Mouse (Mus musculus) heart, embryonic 11.5 days (tissue): ENCODE data around the gene Zscan26. TPM values are rescaled to one million over a fixed set of nuclear protein-coding genes. Genes with fewer than 3 reads are reported as not detected.
A peak's percentile ranks its signal among the peaks of the same experiment; 100 is the strongest.

Experiments used
- ATAC-seq: fragments of 200-750 bp; cut with Nextera tagmentation; replicated peaks from 2 replicates; pipeline ENCODE4 v1.8.0; 2017; ENCODE audit warnings: moderate library complexity; ENCODE audit not compliant: insufficient number of reproducible peaks, low FRiP score, low TSS enrichment
- H3K27ac ChIP-seq: fragments of 300-500 bp; sonication (generic); 2 replicates; pipeline ENCODE4 v1.5.1; 2014; ENCODE audit warnings: mild to moderate bottlenecking, low read depth, low read length
- H3K27me3 ChIP-seq: fragments of 300-500 bp; sonication (generic); 2 replicates; pipeline ENCODE4 v1.6.1; 2014; ENCODE audit warnings: mild to moderate bottlenecking, low read length, mixed read lengths; ENCODE audit not compliant: control insufficient read depth, insufficient read depth
- H3K36me3 ChIP-seq: fragments of 300-500 bp; sonication (generic); 2 replicates; pipeline ENCODE4 v1.6.1; 2014; ENCODE audit warnings: mild to moderate bottlenecking, low read length, moderate library complexity, mixed read lengths; ENCODE audit not compliant: control insufficient read depth, insufficient read depth
- H3K4me1 ChIP-seq: fragments of 300-500 bp; sonication (generic); 2 replicates; pipeline ENCODE4 v1.6.1; 2014; ENCODE audit warnings: low read length; ENCODE audit not compliant: control insufficient read depth, insufficient read depth
- H3K4me2 ChIP-seq: fragments of 300-500 bp; sonication (generic); 2 replicates; pipeline ENCODE4 v1.6.1; 2014; ENCODE audit warnings: mild to moderate bottlenecking, moderate library complexity
- H3K4me3 ChIP-seq: fragments of 300-500 bp; sonication (generic); 2 replicates; pipeline ENCODE4 v1.5.1; 2014; ENCODE audit warnings: low read depth, low read length
- H3K9ac ChIP-seq: fragments of 300-500 bp; sonication (generic); 2 replicates; pipeline ENCODE4 v1.6.1; 2014; ENCODE audit warnings: mild to moderate bottlenecking, low read depth, low read length, moderate library complexity
- H3K9me3 ChIP-seq: fragments of 300-500 bp; sonication (generic); replicated peaks from 2 replicates; pipeline ENCODE4 v1.6.1; 2016; ENCODE audit warnings: low read length; ENCODE audit not compliant: control insufficient read depth
- WGBS: fragments of 180-500 bp; shearing (Covaris S2); extraction: QIAGEN DNeasy Blood & Tissue Kit; methylation state at CpG from one replicate; pipeline ENCODE4 v1.1.7; 2014; ENCODE audit not compliant: insufficient replicate concordance; 5-methylcytosine and 5-hydroxymethylcytosine counted together
- polyA plus RNA-seq: library from polyadenylated mRNA; unstranded; fragments of >200 nt; fragmentation: Nextera tagmentation; extraction: Ambion mirVana; gene quantifications from 2 replicates; pipeline ENCODE4 v1.2.1, GENCODE M21; 2014

Gene Zscan26
- polyA plus RNA-seq, 1 experiment from 2014 or later = 26.7 TPM

DNA sequence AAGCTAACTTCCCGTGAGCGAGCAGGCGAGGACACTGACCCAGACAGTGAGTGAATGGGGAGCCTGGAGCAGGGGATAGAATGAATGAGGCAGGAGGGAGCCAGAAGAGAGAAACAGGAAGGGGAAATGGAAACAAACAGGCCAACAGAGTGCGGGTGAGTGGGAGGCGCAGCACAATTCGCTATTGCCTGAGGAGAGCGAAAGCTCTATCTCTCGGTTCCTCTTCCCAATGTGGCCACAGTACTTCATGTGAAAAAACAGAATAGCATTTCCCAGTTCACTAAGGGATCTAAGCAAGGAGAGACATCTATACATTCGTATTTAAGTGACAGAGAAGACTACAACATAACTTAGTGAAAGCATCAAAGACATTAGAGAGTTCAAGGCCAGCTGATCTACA is 6.7 kb downstream of the Zscan26 start:
- Histone ChIP-seq H3K4me3 (no peak overlapping the region), H3K9ac (no peak overlapping the region; the same call in 1 of the 2 replicates), H3K4me1 (no peaks in the 10 kb centered on the region), H3K9me3 (no peaks in the 10 kb centered on the region), H3K36me3 (peaks cover 29% of the 10 kb centered on the region), H3K27ac (no peak overlapping the region), H3K4me2 (no peak overlapping the region), H3K27me3 (no peaks in the 10 kb centered on the region)
- WGBS = 86% methylated on average over 9 of the region's 9 CpGs
- ATAC-seq = no peak

DNA sequence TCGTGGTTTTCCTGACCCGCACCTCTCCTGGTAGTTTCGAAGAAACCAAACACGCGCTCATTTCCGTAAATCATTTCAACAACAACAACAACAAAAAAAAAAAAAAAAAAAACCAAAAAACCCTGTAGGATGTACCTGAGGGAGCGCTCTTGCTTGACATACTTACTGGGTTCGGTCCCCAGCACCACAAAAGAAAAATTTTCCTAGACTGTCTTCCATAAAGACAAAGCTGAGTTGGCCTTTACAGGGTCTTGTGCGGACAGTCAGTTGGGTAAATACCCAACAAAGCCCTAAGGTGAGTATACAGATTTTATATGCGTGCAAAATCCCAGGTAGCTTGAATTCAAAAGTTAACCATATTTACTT is 12.3 kb downstream of the Zscan26 start:
- Histone ChIP-seq H3K9ac (peak overlapping the region; percentile 79), H3K4me2 (peak overlapping the region; percentile 89), H3K4me1 (peaks cover 5% of the 10 kb centered on the region), H3K4me3 (peak overlapping the region; percentile 66), H3K27ac (peak overlapping the region; percentile 77; the same call in 1 of the 2 replicates), H3K27me3 (no peaks in the 10 kb centered on the region), H3K36me3 (peaks cover 16% of the 10 kb centered on the region), H3K9me3 (no peaks in the 10 kb centered on the region)
- 17% methylated on average over 10 of the region's 10 CpGs for WGBS
- ATAC-seq = peak; percentile 20; the same call in 1 of the 2 replicates

DNA sequence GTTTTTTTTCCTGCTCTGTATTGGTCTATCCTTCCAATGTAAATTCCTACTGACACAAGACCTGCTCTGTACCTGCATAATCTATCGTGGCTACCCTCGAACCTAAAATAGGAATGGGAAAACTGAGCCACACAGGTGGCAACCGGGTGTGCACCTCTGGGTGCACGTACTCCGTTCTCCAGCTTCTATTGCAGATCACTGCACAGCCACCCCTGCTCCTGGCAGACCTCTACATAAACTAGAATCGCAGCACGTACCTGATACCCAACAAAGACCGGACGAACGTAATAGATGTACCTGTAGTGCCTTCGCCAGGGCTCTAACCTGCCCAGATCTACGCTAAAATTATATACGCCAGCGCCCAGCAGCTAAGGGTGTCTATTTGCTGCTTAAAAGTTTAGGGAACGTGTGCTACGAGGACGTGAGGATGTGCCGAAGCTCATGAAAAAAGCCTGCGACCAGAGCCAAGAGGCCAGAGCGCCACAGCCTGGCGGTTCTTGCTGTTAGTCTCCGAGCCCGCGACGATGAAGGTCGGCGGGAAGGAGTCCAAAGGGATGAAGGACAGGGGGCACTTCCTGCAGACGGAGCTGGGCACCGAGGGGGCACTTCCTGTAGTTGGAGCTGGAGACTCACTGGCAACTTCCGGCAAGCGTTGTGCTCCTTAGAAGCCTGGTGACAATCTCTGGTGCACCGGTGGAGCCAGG is 12.9 kb downstream of the Zscan26 start, which contains the start of gene Pgbd1:
Gene Pgbd1, minus strand, starts transcription at position 556 of the 704 bp plus-strand sequence.
- WGBS = under 1% methylated on average over 32 of the region's 32 CpGs
- Histone ChIP-seq H3K27ac (peak within 1 kb of the TSS; percentile 77), H3K4me3 (peak within 1 kb of the TSS; percentile 66), H3K9ac (peak within 1 kb of the TSS; percentile 79), H3K4me2 (peak within 1 kb of the TSS; percentile 89), H3K27me3 (no peaks in the 10 kb centered on the region), H3K36me3 (peaks cover 16% of the 10 kb centered on the region), H3K4me1 (peaks cover 5% of the 10 kb centered on the region), H3K9me3 (no peaks in the 10 kb centered on the region)
- ATAC-seq = peak; percentile 85

DNA sequence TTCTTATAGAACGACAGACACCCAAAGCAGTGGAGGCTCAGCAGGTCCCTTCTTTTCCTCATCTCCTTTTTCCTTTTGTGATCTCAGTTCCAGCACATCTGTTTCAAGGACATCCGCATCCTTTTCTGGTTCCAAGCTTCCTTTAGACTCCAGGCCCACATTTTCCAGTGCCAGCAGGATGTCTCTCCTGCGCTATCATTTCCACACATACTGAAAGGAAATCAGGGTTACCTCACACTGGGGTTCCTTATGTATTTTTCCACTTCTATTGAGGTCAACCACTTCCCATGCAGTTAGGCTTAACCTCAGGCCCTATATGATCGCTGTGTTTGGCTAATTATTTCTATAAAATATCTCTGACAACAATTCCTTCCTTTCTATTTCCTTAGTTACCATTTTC is 18.1 kb downstream of the Zscan26 start:
- no peaks in the 10 kb centered on the region for H3K9me3 ChIP-seq
- H3K27me3 ChIP-seq = no peaks in the 10 kb centered on the region
- ATAC-seq = no peak
- peaks cover 5% of the 10 kb centered on the region for H3K4me1 ChIP-seq
- no peak overlapping the region for H3K27ac ChIP-seq
- no peak overlapping the region for H3K4me3 ChIP-seq
- H3K36me3 ChIP-seq = no peaks in the 10 kb centered on the region
- no peak overlapping the region for H3K4me2 ChIP-seq
- 74% methylated on average over 4 of the region's 4 CpGs for WGBS
- H3K9ac ChIP-seq = no peak overlapping the region

DNA sequence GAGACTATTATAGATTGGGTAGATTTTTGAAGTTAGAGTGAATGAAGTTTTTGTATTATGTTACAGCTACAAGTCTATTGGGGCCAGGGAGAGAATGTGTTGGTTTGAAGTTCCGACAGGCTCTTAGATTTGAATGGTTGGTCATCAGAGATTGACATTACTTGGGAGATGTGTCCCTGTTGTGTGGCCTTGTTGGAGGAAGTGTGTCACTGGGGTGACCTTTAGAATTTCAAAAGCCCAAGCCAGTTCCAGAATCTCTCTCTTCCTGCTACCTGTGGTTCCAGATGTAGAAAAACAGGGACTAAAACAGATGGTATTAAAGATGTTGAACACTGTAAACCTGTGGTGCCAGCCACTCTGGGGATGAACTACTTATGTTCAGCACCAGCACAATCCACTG is 25.9 kb downstream of the Zscan26 start:
- H3K27ac ChIP-seq = no peak overlapping the region
- H3K9me3 ChIP-seq = no peaks in the 10 kb centered on the region
- no peaks in the 10 kb centered on the region for H3K36me3 ChIP-seq
- no peaks in the 10 kb centered on the region for H3K27me3 ChIP-seq
- no peak overlapping the region for H3K9ac ChIP-seq
- 95% methylated on average over 1 of the region's 1 CpGs for WGBS
- H3K4me2 ChIP-seq = no peak overlapping the region
- H3K4me3 ChIP-seq = no peak overlapping the region
- no peak for ATAC-seq
- H3K4me1 ChIP-seq = no peaks in the 10 kb centered on the region

DNA sequence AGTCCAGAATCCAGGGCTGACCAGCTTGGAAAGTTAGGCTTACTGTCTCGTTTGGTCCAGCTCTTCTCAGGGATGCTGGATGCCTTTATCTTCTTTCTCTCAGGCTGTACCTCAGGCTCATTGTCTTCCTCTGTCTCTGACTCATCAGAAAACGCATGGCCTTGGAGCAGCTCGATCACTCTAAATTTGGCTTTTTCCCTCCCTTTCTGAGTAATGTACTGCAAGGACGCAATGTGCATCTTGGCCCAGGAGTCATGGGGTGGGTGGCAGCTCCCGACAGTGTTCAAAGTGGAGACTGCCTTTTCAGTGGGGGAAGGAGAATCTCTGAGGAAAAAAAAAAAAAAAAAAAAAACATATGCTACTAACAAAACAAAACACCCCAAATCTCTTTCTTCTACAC is 30.2 kb downstream of the Zscan26 start:
- no peaks in the 10 kb centered on the region for H3K36me3 ChIP-seq
- H3K27me3 ChIP-seq = no peaks in the 10 kb centered on the region
- H3K9ac ChIP-seq = no peak overlapping the region
- no peak overlapping the region for H3K27ac ChIP-seq
- peaks cover 3% of the 10 kb centered on the region; the same call in 1 of the 2 replicates for H3K4me1 ChIP-seq
- 55% methylated on average over 5 of the region's 5 CpGs for WGBS
- no peak overlapping the region for H3K4me3 ChIP-seq
- H3K9me3 ChIP-seq = no peaks in the 10 kb centered on the region
- no peak overlapping the region for H3K4me2 ChIP-seq
- no peak for ATAC-seq

DNA sequence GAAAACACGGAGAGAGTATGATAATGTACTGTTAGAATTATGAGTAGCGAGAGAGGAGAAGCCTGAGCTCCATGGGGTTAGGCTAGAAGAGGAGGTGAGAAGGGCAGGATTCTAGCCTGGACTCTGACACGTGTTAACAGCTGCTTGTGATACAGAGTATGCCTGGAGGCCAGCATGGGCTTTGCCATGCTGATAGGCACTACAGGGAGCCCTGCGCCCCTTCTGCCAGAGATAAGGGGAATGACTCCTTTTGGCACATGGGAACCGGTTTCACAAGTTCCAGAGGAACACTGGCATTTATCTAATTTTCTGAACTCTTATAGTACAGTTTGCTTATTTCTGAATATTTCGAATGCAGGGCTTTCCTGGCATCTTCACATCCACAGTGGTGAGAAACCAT is 34.7 kb downstream of the Zscan26 start:
- Histone ChIP-seq H3K9me3 (no peaks in the 10 kb centered on the region), H3K4me2 (no peak overlapping the region), H3K27ac (no peak overlapping the region), H3K27me3 (no peaks in the 10 kb centered on the region), H3K4me3 (no peak overlapping the region), H3K4me1 (peaks cover 16% of the 10 kb centered on the region), H3K9ac (no peak overlapping the region), H3K36me3 (no peaks in the 10 kb centered on the region)
- ATAC-seq = no peak
- WGBS = 25% methylated on average over 6 of the region's 6 CpGs

DNA sequence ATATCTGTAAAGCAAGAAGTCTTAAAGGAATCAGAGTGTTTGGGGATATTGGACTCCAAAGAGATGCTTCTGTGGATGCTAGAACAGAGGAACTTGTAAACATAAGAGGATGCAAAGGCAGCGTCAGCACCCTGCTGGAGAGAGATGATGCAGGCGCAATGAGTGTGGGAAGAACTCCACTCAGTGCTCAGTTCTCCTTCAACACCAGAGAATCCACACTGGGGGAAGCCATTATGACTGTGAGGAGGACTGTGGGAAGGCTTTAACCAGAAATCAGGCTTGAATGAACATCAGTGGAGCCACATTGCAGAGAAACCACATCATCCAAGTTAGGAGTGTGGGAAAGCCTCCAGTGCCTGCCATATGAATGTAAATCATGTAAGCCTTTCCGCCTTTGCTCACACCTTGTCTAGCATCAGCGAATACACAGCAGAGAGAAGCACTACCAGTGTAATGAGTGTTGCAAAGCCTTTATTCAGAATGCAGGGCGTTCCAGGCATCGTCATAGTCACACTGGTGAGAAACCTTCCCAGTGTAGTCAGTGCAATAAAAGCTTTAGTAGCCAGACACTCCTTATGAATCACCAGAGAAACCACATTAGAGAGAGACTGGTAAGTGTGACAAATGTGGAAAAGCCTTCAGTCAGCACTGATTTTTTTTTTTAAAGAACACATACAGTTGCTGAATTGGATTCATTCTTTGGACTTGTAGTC is 36.1 kb downstream of the Zscan26 start:
- ATAC-seq = no peak
- H3K36me3 ChIP-seq = no peaks in the 10 kb centered on the region
- WGBS = 81% methylated on average over 6 of the region's 6 CpGs

More for the DNA sequence above, 36.1 kb downstream of the Zscan26 start:
- no peak overlapping the region for H3K4me2 ChIP-seq
- no peak overlapping the region for H3K9ac ChIP-seq
- H3K9me3 ChIP-seq = no peaks in the 10 kb centered on the region
- no peaks in the 10 kb centered on the region for H3K27me3 ChIP-seq
- peaks cover 16% of the 10 kb centered on the region for H3K4me1 ChIP-seq
- no peak overlapping the region for H3K4me3 ChIP-seq
- no peak overlapping the region for H3K27ac ChIP-seq
